Mouse (Mus musculus) G1E (cell line): ENCODE data around the gene Smarcad1.

Experiments
- CTCF ChIP-seq: IDR thresholded peaks from 2 replicates; pipeline ENCODE4 v1.5.1; 2012; ENCODE audit warnings: low read depth, low read length, inconsistent platforms, mixed read lengths
- GATA1 ChIP-seq: IDR thresholded peaks from 2 replicates; pipeline ENCODE4 v1.6.1; 2012; ENCODE audit warnings: borderline replicate concordance, low read length, inconsistent platforms, mixed read lengths
- POLR2AphosphoS5 ChIP-seq: IDR thresholded peaks from 2 replicates; pipeline ENCODE4 v1.6.1; 2012; ENCODE audit warnings: low read depth, low read length, inconsistent platforms; ENCODE audit not compliant: insufficient replicate concordance
- TAL1 ChIP-seq: conservative IDR thresholded peaks from 2 replicates; pipeline ENCODE4 v1.6.1; 2012; ENCODE audit warnings: low read depth, low read length, inconsistent platforms, mixed read lengths

- TF ChIP-seq CTCF, result no peak
- no peak for TF ChIP-seq GATA1
- TF ChIP-seq POLR2AphosphoS5, result no peak
- no peak for TF ChIP-seq TAL1
Measured at GRCm38 (mm10) chr6:65008836-65009235, 33.5 kb upstream of the Smarcad1 start.
